Mouse (Mus musculus) cerebellum, adult 11 months (tissue): ENCODE results near the gene Sptlc3.

Source experiments
- DNase-seq: peaks from one replicate; pipeline ENCODE4 v3.0.0; 2022

The Sptlc3 gene

GRCm38 (mm10) chr2:139493836-139494235 lies at the start of gene Sptlc3:
Sptlc3 (plus strand) TSS chr2:139493913.
- no peak for DNase-seq

- no peak for DNase-seq
These were observed 26.0 kb upstream of the Sptlc3 start for GRCm38 (mm10) chr2:139467726-139468125.

- no peak for DNase-seq
These were observed 5.0 kb upstream of the Sptlc3 start for GRCm38 (mm10) chr2:139488708-139489107.

GRCm38 (mm10) chr2:139494629-139495028 lies 916 bp downstream of the Sptlc3 start:
- DNase-seq: no peak

- no peak for DNase-seq
These were observed 68.3 kb downstream of the Sptlc3 start for GRCm38 (mm10) chr2:139561966-139562505.

- no peak for DNase-seq
These were observed 85.6 kb downstream of the Sptlc3 start for GRCm38 (mm10) chr2:139579280-139579679.

GRCm38 (mm10) chr2:139582766-139583165 lies 89.1 kb downstream of the Sptlc3 start:
- DNase-seq: peak; percentile 30

GRCm38 (mm10) chr2:139587660-139588200 lies 94.0 kb downstream of the Sptlc3 start:
- no peak for DNase-seq

GRCm38 (mm10) chr2:139589905-139590304 lies 96.2 kb downstream of the Sptlc3 start:
- DNase-seq: peak; percentile 38

- DNase-seq: no peak
These were observed 97.4 kb downstream of the Sptlc3 start for GRCm38 (mm10) chr2:139590888-139591698.

GRCm38 (mm10) chr2:139592109-139592508 lies 98.4 kb downstream of the Sptlc3 start:
- DNase-seq: no peak

- DNase-seq: no peak
These were observed 103.5 kb downstream of the Sptlc3 start for GRCm38 (mm10) chr2:139597229-139597628.

- DNase-seq: no peak
These were observed 108.0 kb downstream of the Sptlc3 start for GRCm38 (mm10) chr2:139601543-139602194.

- no peak for DNase-seq
These were observed 114.5 kb downstream of the Sptlc3 start for GRCm38 (mm10) chr2:139608167-139608566.

- no peak for DNase-seq
These were observed 115.1 kb downstream of the Sptlc3 start for GRCm38 (mm10) chr2:139608810-139609209.

GRCm38 (mm10) chr2:139609231-139609630 lies 115.5 kb downstream of the Sptlc3 start:
- DNase-seq: no peak

- no peak for DNase-seq
These were observed 116.1 kb downstream of the Sptlc3 start for GRCm38 (mm10) chr2:139609662-139610291.

- DNase-seq: no peak
These were observed 118.8 kb downstream of the Sptlc3 start for GRCm38 (mm10) chr2:139612410-139613107.

GRCm38 (mm10) chr2:139626496-139626895 lies 132.8 kb downstream of the Sptlc3 start:
- no peak for DNase-seq

GRCm38 (mm10) chr2:139628731-139629130 lies 135.0 kb downstream of the Sptlc3 start:
- no peak for DNase-seq

- no peak for DNase-seq
These were observed 135.9 kb downstream of the Sptlc3 start for GRCm38 (mm10) chr2:139629653-139630052.

- DNase-seq: no peak
These were observed 140.8 kb downstream of the Sptlc3 start for GRCm38 (mm10) chr2:139634506-139634905.

- DNase-seq: no peak
These were observed 144.1 kb downstream of the Sptlc3 start for GRCm38 (mm10) chr2:139637861-139638260.
